Mouse (Mus musculus) splenic B cell, adult 2 months (primary cell): Measurements from ENCODE around the gene Sept1.

Source experiments
- DNase-seq: peaks from one replicate; pipeline ENCODE4 v3.0.0-alpha.2; 2011; ENCODE audit warnings: low read depth, low spot score
- H3K27me3 ChIP-seq: 2 replicates; pipeline ENCODE4 v1.6.1; 2012; ENCODE audit warnings: mild to moderate bottlenecking, low read length, moderate library complexity, mixed read lengths; ENCODE audit not compliant: control insufficient read depth, poor library complexity, insufficient read depth, severe bottlenecking
- H3K36me3 ChIP-seq: 2 replicates; pipeline ENCODE4 v1.6.1; 2012; ENCODE audit warnings: mild to moderate bottlenecking, low read length, moderate library complexity, mixed read lengths; ENCODE audit not compliant: control insufficient read depth, poor library complexity, insufficient read depth, severe bottlenecking

The Sept1 gene

DNA sequence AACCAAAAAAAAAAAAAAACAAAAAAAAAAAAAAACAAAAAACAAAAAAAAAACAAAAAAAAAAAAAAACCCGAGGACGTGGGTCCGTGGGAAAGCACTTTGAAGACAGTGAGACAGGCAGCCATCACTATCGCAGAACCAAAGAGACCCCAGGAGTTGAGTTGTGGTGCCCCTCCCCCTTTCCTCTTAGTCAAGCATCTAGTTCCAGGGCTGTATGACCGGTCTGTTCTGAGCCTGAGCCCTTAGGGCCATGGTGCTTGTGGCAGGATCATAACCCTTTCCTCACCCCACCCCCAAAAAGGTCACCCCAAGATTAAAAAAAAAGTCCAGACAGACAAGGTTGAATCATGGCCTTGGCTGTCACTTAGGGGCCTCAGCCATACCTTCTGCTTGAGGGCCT, 16.6 kb downstream of the Sept1 start:
- H3K27me3 ChIP-seq = no peaks in the 10 kb centered on the region
- no peak for DNase-seq
- H3K36me3 ChIP-seq = no peaks in the 10 kb centered on the region; the same call in 1 of the 2 replicates

DNA sequence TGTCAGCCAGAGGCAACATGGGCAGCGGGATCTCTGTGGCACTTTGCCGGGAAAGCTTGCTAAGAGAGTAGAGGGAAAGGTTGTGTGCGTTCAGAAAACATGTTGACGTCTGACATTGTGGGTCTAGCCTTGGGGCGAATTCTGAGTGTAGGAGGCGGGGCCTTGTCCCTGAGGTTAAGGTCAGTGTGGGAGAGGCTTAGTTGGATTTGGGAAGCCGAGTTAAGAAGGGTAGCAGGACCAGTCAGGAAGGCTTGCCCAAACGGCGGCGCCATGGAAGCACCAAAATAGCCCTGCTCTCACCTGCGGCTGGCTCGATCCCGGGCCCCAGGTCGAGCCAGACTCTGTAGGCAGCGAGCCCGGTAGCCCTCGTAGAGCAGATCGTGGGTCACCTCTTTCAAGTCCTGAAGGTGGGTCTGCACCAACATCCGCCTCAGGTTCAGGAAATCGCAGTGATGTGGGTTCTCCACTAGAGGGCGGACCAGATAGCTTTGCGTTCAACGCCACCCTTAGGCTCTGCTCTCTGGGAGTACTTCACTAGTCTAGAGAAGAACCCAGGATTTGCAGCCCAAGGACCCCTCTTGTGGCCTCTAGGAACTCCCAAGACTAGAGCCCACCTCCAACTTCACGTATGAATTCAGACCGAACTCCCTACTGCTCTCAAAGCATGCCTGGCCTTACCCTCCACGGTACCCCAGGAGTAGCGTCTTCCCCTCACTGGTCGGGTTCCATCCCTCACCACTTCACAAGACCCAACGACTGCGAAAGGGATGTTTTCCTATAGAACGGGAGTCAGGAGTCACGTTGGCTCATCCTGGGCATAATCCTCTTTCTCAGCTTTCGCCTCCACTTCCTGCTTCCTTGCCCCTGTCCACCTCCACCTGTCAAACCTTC, 17.7 kb downstream of the Sept1 start:
- no peaks in the 10 kb centered on the region for H3K27me3 ChIP-seq
- no peaks in the 10 kb centered on the region; the same call in 1 of the 2 replicates for H3K36me3 ChIP-seq
- DNase-seq = peak; percentile 83

DNA sequence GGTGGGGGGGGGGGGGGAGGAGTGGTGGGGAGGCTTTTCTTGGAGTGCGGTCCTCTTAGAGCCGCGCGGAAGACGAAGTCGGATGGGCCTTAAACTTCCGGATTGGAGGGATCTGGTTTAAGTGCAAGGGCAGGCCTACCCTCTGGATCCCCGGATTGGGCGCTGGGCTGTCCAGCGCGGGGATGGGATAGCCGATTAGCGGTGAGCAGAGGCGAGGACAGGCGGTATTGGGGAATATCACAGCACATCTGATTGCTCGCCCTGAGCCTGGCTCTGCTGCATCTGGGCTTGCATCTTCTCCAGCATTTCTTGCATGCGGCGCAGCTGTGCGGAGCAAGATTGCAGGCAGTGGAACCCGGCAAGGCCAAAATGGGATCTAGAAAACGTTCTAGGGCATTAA, 18.4 kb downstream of the Sept1 start:
- Histone ChIP-seq H3K27me3 (no peaks in the 10 kb centered on the region), H3K36me3 (no peaks in the 10 kb centered on the region; the same call in 1 of the 2 replicates)
- DNase-seq = no peak

DNA sequence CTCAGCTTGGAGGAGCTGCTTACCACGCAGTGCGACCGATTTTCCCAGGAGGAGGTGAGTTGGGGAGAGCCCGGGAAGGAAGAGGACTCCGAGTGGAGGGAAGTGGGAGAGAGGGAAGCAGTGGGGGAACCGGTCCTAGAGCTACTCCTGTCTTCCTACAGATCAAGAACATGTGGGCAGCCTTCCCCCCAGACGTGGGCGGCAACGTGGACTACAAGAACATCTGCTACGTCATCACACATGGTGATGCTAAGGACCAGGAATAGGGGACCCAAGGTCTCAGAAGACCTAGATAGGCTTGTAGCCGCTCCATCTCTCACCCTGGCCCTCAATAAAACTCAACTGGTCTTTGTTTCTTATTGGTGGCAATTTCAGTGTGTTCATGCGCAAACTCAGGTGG, 19.0 kb downstream of the Sept1 start:
- no peaks in the 10 kb centered on the region; the same call in 1 of the 2 replicates for H3K36me3 ChIP-seq
- DNase-seq = no peak
- H3K27me3 ChIP-seq = no peaks in the 10 kb centered on the region

DNA sequence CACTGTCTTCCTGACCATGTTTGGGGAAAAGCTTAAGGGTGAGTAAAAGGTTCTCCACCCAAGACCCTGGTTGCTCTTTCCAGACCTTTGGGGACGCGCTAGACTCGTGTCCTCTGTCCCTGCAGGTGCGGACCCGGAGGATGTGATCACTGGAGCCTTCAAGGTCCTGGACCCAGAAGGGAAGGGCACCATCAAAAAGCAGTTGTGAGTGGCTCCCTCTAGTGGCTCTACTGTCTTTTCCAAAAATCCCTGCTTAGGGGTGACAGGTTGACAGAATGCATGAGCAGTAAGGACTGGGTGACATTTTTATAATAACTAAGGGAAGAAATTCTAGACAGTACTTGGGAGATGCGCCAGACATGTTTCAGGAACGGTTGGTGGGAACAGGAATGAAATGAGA, 19.4 kb downstream of the Sept1 start:
- no peaks in the 10 kb centered on the region for H3K27me3 ChIP-seq
- peak; percentile 69 for DNase-seq

DNA sequence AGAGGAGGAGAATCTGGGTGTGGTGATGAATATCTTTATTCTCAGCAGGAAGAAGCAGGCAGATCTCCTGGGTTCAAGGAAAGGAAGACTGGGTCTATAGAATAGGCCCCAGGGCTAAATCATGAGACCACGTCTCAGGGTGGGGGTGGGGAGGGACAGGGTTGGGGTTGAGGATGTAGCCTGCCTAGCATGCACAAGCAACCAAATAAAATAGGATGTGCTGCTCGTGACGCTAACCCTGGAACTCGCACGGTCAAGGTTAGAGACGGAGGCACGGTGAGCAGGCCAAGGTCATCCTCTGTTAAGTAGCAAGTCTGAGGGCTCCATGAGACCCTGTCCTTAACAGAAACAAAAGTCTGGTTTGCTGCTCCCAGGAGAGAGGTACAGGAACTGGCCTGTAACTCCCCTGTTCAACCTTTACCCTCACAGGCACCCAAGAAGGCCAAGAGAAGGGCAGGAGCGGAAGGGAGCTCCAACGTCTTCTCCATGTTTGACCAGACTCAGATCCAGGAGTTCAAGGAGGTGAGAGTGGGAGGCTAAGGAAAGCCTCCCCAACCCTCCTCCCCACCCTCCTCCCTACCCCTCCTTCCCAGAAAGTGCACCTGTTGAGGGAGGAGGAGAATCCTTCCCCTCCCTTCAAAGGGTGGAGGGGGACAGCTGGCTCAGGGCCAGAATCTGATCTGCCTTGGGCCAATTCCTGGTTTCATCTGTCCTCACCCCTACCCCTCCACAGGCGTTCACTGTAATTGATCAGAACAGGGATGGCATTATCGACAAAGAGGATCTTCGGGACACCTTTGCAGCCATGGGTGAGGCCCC, 20.3 kb downstream of the Sept1 start:
- DNase-seq = no peak
- no peaks in the 10 kb centered on the region; the same call in 1 of the 2 replicates for H3K36me3 ChIP-seq

More for the DNA sequence above, 19.4 kb downstream of the Sept1 start:
- H3K36me3 ChIP-seq = no peaks in the 10 kb centered on the region; the same call in 1 of the 2 replicates

DNA sequence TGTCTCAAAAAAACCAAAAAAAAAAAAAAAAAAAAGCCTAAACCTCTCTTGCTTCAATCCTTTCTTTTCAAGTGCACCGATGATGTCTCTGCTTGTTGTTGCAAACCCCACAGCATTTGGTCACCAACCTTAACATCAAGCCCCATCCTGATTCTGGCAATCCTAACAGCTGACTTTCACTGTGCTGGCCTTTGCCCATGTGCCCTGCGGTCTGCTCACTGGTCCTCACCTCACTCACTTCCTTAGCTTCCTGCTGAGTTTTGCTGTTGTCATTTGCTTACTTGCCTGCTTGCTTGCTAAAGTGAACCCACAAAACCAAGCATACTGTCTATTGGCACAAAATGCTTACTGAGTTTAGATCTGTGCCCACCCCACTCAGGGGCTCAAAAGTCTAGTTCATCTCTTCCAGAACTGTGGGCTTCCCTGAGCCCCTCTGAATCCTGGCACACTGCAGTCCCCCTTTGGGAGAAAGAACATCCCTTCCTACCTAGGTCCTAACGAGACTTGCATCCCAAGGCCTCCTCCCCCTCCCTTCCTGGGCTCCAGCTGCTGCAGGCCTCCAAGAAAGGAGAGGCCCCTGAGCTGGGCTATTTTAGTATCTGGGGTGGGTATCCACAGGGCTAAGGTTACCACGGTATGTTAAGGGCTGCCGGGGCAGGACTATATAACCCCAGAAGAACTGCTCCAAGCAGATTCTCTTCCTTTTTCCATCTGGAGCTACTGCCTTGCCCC, 21.8 kb downstream of the Sept1 start:
- no peaks in the 10 kb centered on the region for H3K27me3 ChIP-seq
- no peaks in the 10 kb centered on the region; the same call in 1 of the 2 replicates for H3K36me3 ChIP-seq
- peak; percentile 25 for DNase-seq

More for the DNA sequence above, 20.3 kb downstream of the Sept1 start:
- no peaks in the 10 kb centered on the region for H3K27me3 ChIP-seq

DNA sequence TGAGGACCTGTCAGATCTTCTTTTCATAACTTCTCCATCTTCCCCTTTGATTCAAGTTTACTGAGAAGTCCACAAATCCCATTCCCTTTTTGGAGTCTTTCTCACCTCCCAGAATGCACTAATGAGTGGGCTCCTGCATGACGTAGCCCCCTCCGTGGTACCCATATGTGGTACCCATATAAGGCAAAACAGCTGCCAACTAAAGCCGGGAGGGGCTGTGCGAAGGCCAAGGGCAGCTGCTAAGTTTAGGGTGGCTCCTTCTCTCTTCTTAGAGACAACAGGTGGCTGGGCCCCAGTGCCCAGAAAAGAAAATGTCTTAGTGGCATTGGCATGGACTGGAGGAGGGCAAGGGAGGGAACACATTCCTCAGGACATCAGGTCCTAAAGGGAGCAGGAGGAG, 22.7 kb downstream of the Sept1 start:
- Histone ChIP-seq H3K27me3 (no peaks in the 10 kb centered on the region), H3K36me3 (no peaks in the 10 kb centered on the region; the same call in 1 of the 2 replicates)
- no peak for DNase-seq

DNA sequence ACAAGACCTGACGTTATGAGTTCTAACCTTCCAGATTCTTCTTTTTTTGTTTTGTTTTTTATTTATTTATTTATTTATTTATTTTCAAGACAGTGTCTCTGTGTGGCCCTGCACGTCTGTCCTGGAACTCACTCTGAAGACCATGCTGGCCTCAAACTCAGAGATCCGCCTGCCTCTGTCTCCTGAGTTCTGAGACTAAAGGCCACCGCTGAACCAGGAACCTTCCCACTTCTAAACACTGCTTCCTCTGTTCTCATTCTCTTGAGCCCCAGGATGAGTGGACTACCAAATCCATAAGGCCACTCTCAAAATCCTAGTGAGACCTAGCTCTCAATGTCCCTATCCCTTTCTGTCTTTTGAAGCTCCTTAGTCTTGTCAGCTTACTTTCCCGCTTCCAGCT, 23.1 kb downstream of the Sept1 start:
- no peaks in the 10 kb centered on the region for H3K27me3 ChIP-seq
- DNase-seq = no peak
- no peaks in the 10 kb centered on the region; the same call in 1 of the 2 replicates for H3K36me3 ChIP-seq

DNA sequence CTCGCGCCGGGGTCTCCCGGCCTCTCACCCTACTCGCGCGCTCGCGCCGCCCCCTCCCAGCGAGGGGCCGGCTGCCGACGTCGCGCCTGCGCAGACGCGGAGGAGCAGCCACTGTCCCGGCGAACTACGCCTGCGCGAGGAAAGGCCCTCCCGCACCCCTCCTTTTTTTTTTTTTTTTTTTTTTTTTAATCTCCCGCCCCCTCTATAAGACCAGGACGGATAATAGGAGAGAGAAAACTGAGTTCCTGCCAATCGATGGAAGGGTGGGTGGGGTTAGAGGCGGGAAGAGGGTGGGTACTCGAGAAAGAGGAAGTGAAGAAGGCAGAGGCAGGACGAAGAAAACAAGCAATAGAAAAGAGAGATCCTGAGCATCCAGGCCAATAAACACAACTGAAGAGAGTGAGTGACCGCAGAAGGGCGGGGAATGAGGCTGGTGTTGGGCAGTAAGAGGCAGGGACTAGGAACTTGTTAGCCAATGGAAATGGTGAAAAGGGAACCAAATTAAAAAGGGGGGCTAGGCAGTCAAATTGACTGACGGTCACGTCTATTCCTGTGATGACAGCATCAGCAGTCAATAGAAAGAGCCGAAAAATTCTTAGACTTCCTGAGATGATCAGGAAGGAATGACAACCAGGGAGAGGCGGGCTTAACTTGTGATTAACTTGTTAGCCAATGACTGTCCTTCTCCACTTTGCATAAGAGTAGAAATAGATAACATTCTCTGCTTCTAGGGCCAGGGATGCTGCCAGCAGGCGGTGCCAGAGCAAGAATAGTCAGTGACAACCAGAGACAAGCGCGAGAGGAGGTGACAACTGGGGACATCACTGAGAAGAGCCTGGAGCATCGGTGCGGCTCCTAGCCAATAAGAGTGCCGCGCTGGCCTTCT, 24.1 kb downstream of the Sept1 start, which contains the start of gene Mylpf:
Gene Mylpf (plus strand): TSS at position 338 of the 886 bp plus-strand sequence.
- DNase-seq = peak; percentile 99
- H3K27me3 ChIP-seq = no peaks in the 10 kb centered on the region
- H3K36me3 ChIP-seq = no peaks in the 10 kb centered on the region; the same call in 1 of the 2 replicates

DNA sequence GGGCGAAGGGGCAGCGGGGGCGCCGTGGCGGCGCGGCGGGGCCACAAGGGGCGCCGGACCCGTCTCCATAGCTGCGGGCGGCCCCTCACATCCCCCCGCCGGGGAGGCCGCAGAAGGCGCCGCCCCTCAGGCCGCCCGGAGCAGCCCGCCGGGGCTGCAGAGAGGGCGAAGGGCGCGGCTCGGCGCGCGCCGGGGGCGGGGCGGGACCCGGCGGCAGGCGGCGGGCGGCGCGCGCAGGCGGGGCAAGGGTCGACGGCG, 24.7 kb downstream of the Sept1 start, which contains the start of gene Tbc1d10b:
Gene Tbc1d10b (minus strand): TSS at position 174 of the 258 bp plus-strand sequence.
- no peak for DNase-seq
- no peaks in the 10 kb centered on the region for H3K27me3 ChIP-seq
- peaks cover under 1% of the 10 kb centered on the region for H3K36me3 ChIP-seq

DNA sequence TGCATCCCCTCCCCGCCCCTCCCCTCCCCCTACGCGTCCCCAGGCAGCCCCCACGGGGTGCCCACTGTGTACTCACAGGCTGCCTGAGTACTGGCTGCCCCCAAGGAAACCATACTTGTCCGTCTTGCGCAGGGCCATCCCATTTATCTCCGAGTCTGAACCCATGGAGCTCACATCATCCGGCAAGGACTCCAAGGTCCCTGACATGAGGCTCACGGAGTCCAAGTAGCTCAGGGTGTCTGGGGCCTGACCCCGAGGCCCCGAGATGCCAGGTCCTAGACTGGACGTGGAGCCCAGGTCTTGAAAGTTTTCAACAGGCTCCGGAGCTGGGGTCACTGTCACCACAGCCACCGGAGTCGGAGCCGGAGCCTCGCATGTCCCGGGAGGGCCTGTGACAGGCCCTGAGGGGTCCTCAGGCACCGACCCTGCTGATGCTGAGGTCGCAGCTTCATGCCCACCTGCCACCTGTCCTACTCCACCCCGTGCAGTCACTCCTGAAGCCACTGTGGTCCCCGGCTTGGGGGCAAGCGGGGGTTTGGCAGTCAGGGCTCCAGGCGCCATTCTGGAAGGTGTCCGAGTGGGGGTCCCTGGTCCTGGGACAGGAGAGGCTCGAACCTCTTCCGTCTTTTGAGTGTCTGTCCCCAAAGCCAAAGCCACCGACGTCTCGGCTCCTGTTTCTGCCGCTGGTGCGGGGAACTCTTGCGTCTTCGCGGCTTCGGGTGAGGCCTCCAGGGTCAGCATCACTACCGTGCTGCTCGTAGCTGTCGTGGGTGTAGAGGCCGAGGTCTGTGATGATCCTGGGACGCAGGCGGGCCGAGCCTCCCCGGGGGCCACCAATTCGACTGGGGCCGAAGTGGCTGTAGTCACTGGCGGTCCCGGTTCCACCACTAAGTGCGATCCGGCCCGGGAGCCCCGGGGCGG, 25.3 kb downstream of the Sept1 start:
- Histone ChIP-seq H3K36me3 (peaks cover 4% of the 10 kb centered on the region), H3K27me3 (no peaks in the 10 kb centered on the region)
- peak; percentile 45 for DNase-seq

DNA sequence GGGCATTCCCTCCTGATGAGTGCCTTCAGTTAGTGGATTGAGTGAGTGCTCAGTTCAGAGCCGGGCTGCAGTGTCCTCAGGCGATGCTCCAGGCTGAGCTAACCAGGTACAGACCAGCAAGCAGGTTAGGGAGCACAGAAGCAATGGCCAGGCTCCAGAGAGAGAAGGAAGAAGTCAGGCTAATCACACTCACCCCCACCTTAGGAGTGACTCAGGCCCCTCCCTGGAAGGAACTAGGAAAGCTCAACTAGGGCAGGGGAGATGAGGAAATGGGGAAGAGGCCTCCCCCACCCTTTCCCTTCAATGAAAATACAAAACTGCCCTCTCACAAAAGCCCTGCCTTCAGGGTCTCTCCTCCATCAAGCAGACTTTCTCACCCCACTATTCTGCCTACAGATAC, 26.3 kb downstream of the Sept1 start:
- peaks cover 4% of the 10 kb centered on the region for H3K36me3 ChIP-seq
- H3K27me3 ChIP-seq = no peaks in the 10 kb centered on the region
- no peak for DNase-seq
